Mouse (Mus musculus) CH12.LX (cell line): ENCODE data around the gene Cdh18. TPM values are rescaled to one million over a fixed set of nuclear protein-coding genes. Genes with fewer than 3 reads are reported as not detected.

Source experiments
- DNase-seq: peaks from one replicate; pipeline ENCODE4 v3.0.0-alpha.2; 2013; ENCODE audit errors: extremely low read depth
- H3K27ac ChIP-seq: 2 replicates; pipeline ENCODE4 v1.5.1; 2012; ENCODE audit warnings: low read depth, mild to moderate bottlenecking, control low read depth, moderate library complexity; ENCODE audit not compliant: insufficient read depth
- H3K27me3 ChIP-seq: replicated peaks from 2 replicates; pipeline ENCODE3; 2012; ENCODE audit warnings: inconsistent platforms
- H3K36me3 ChIP-seq, 2 experiments: replicated peaks in 1 of 2; 2 replicates each; pipeline versions ENCODE3 to v1.6.1; 2012; ENCODE audit warnings: inconsistent platforms in 1 of 2, low read length in 1 of 2, mild to moderate bottlenecking in 1 of 2, mixed read lengths in 1 of 2, moderate library complexity in 1 of 2; ENCODE audit not compliant: control insufficient read depth in 1 of 2, insufficient read depth in 1 of 2
- H3K4me1 ChIP-seq, 2 experiments: 2 replicates each; pipeline ENCODE4 v1.6.1; 2012; ENCODE audit warnings: inconsistent platforms in 1 of 2, moderate library complexity in 1 of 2; ENCODE audit not compliant: insufficient read depth in 2 of 2, control insufficient read depth in 1 of 2
- H3K4me2 ChIP-seq: 2 replicates; pipeline ENCODE4 v1.6.1; 2012; ENCODE audit warnings: low read depth, mild to moderate bottlenecking, control low read depth; ENCODE audit not compliant: poor library complexity, insufficient read depth, severe bottlenecking
- H3K4me3 ChIP-seq, 3 experiments: fragments of 150-350 bp in 1 of 3; sonication (generic) in 1 of 3; replicated peaks in 1 of 3; 2 replicates each; pipeline versions ENCODE3 to v1.5.1; 2011 to 2012; ENCODE audit warnings: low read depth in 2 of 3, low read length in 2 of 3, mild to moderate bottlenecking in 2 of 3, moderate library complexity in 2 of 3, control low read depth in 1 of 3, improper control_type of control experiment in 1 of 3, inconsistent platforms in 1 of 3, mixed read lengths in 1 of 3; ENCODE audit not compliant: poor library complexity in 1 of 3
- H3K79me2 ChIP-seq: replicated peaks from 2 replicates; pipeline ENCODE4 v1.6.1; 2012; ENCODE audit warnings: mild to moderate bottlenecking, moderate library complexity; ENCODE audit not compliant: control insufficient read depth, poor library complexity, insufficient read depth, severe bottlenecking; ENCODE audit errors: extremely low read depth
- H3K9ac ChIP-seq: 2 replicates; pipeline ENCODE4 v1.6.1; 2012; ENCODE audit warnings: low read depth, mild to moderate bottlenecking, control low read depth, moderate library complexity; ENCODE audit not compliant: insufficient read depth
- H3K9me3 ChIP-seq: replicated peaks from 2 replicates; pipeline ENCODE3; 2012; ENCODE audit warnings: low read length, inconsistent platforms, mixed read lengths
- CHD1 ChIP-seq: IDR thresholded peaks from 2 replicates; pipeline ENCODE4 v1.6.1; 2012; ENCODE audit warnings: low read depth, low read length, improper control_type of control experiment, inconsistent platforms
- CTCF ChIP-seq, 2 experiments: IDR thresholded peaks in 1 of 2; conservative IDR thresholded peaks in 1 of 2; 2 replicates each; pipeline ENCODE4 v1.5.1; 2011 to 2012; ENCODE audit warnings: low read depth in 2 of 2, low read length in 2 of 2, improper control_type of control experiment in 1 of 2, inconsistent platforms in 1 of 2, mild to moderate bottlenecking in 1 of 2, moderate library complexity in 1 of 2
- ELF1 ChIP-seq: IDR thresholded peaks from 2 replicates; pipeline ENCODE4 v1.6.1; 2014; ENCODE audit warnings: low read depth, mild to moderate bottlenecking, inconsistent platforms, low read length, improper control_type of control experiment
- EP300 ChIP-seq: IDR thresholded peaks from 2 replicates; pipeline ENCODE4 v1.6.1; 2011; ENCODE audit warnings: low read length, improper control_type of control experiment
- GABPA ChIP-seq: IDR thresholded peaks from 2 replicates; pipeline ENCODE4 v1.6.1; 2012; ENCODE audit warnings: low read depth, low read length, improper control_type of control experiment, inconsistent platforms; ENCODE audit not compliant: insufficient replicate concordance
- JUN ChIP-seq: IDR thresholded peaks from 2 replicates; pipeline ENCODE4 v1.6.1; 2011; ENCODE audit warnings: low read depth, mild to moderate bottlenecking, low read length, improper control_type of control experiment, moderate library complexity; ENCODE audit not compliant: insufficient read depth
- KAT2A ChIP-seq: IDR thresholded peaks from 2 replicates; pipeline ENCODE4 v1.6.1; 2012; ENCODE audit warnings: low read length, improper control_type of control experiment, inconsistent platforms; ENCODE audit not compliant: insufficient replicate concordance
- MAZ ChIP-seq: IDR thresholded peaks from 2 replicates; pipeline ENCODE4 v1.6.1; 2012; ENCODE audit warnings: low read depth, mild to moderate bottlenecking, inconsistent platforms, low read length, improper control_type of control experiment, moderate library complexity
- MYC ChIP-seq: IDR thresholded peaks from 2 replicates; pipeline ENCODE4 v1.6.1; 2011; ENCODE audit warnings: low read depth, mild to moderate bottlenecking, improper control_type of control experiment, low read length
- RAD21 ChIP-seq: IDR thresholded peaks from 2 replicates; pipeline ENCODE4 v1.6.1; 2011; ENCODE audit warnings: low read depth, mild to moderate bottlenecking, low read length, improper control_type of control experiment, moderate library complexity
- RCOR1 ChIP-seq: conservative IDR thresholded peaks from 2 replicates; pipeline ENCODE4 v1.6.1; 2012; ENCODE audit warnings: low read depth, mild to moderate bottlenecking, inconsistent platforms, low read length, improper control_type of control experiment
- TBP ChIP-seq: conservative IDR thresholded peaks from 2 replicates; pipeline ENCODE4 v1.6.1; 2011; ENCODE audit warnings: low read depth, low read length, improper control_type of control experiment
- TCF12 ChIP-seq: IDR thresholded peaks from 2 replicates; pipeline ENCODE4 v1.6.1; 2014; ENCODE audit warnings: low read depth, mild to moderate bottlenecking, inconsistent platforms, low read length, improper control_type of control experiment
- UBTF ChIP-seq: IDR thresholded peaks from 2 replicates; pipeline ENCODE4 v1.6.1; 2012; ENCODE audit warnings: low read depth, mild to moderate bottlenecking, inconsistent platforms, low read length, improper control_type of control experiment, moderate library complexity
- ZC3H11A ChIP-seq: IDR thresholded peaks from 2 replicates; pipeline ENCODE4 v1.6.1; 2012; ENCODE audit warnings: low read depth, mild to moderate bottlenecking, inconsistent platforms, low read length, improper control_type of control experiment
- ZKSCAN1 ChIP-seq: IDR thresholded peaks from 2 replicates; pipeline ENCODE4 v1.6.1; 2012; ENCODE audit warnings: low read depth, inconsistent platforms, low read length, improper control_type of control experiment, borderline replicate concordance
- ZMIZ1 ChIP-seq: IDR thresholded peaks from 2 replicates; pipeline ENCODE4 v1.6.1; 2012; ENCODE audit warnings: low read depth, mild to moderate bottlenecking, inconsistent platforms, low read length, improper control_type of control experiment
- dilution Hi-C: fragments of 300-500 bp; cut with MboI; formaldehyde crosslinking; loops from 2 replicates; pipeline ENCODE4 v1.14.3; 2020; ENCODE audit warnings: low sequenced_read_pairs; ENCODE audit not compliant: extremely low pct_unique_long_range_greater_than_20kb, extremely low pct_ligation_motif_present
- in situ Hi-C: fragments of 300-500 bp; cut with MboI; formaldehyde crosslinking; loops from 3 replicates; pipeline ENCODE4 v1.14.3; 2019; ENCODE audit warnings: low sequenced_read_pairs, low pct_ligation_motif_present, low pct_unique_long_range_greater_than_20kb, mixed read lengths
- polyA plus RNA-seq: library from polyadenylated mRNA; unstranded; fragments of >175 nt; gene quantifications from 2 replicates; pipeline ENCODE4 v1.2.1, GENCODE M21; 2012; ENCODE audit warnings: low read depth; ENCODE audit not compliant: insufficient read length
- total RNA-seq, 2 experiments: library from RNA; depleted of rRNA; stranded (reverse); fragments of 300-350 nt in 1 of 2; fragments of >200 nt in 1 of 2; gene quantifications; 2 replicates each; pipeline ENCODE4 v1.2.3; 2012 to 2014

Cdh18 gene
- total and polyA plus RNA-seq, 3 experiments: not detected

- Histone ChIP-seq H3K4me2 (no peak overlapping the region), H3K27me3 (no peaks in the 10 kb centered on the region), H3K9me3 (peaks cover 32% of the 10 kb centered on the region), H3K4me1 (no peaks in the 10 kb centered on the region), H3K79me2 (no peaks in the 10 kb centered on the region), H3K27ac (no peak overlapping the region), H3K4me3 (no peak overlapping the region), H3K36me3 (no peaks in the 10 kb centered on the region), H3K9ac (no peak overlapping the region)
- in situ Hi-C loops: no loop called here
- no peak for DNase-seq
- TF ChIP-seq CTCF (conservative IDR thresholded peaks at IDR 0.05 in 1 of 2, IDR thresholded peaks at IDR 0.05 in 1 of 2; ENCODE audit: low read depth in 2 of 2, low read length in 2 of 2) (peak in 1 of 2 experiments; percentile 12; a peak in 1 of 4 replicates), GABPA (no peak), RCOR1 (no peak)
- dilution Hi-C loops: no loop called here
Measured at GRCm38 (mm10) chr15:23470527-23471475, 922.0 kb downstream of the Cdh18 start.

GRCm38 (mm10) chr15:23486306-23486705, 937.5 kb downstream of the Cdh18 start:
- H3K27me3 ChIP-seq: no peaks in the 10 kb centered on the region
- dilution Hi-C loops: no loop called here
- no peak overlapping the region for H3K9ac ChIP-seq
- H3K4me2 ChIP-seq: no peak overlapping the region
- H3K9me3 ChIP-seq: peaks cover 47% of the 10 kb centered on the region
- no peaks in the 10 kb centered on the region for H3K4me1 ChIP-seq
- peak; percentile 0 for DNase-seq
- H3K4me3 ChIP-seq: no peak overlapping the region
- TF ChIP-seq MAZ: no peak
- peak in 1 of 2 experiments; percentile 14; a peak in 1 of 4 replicates for TF ChIP-seq CTCF (conservative IDR thresholded peaks at IDR 0.05 in 1 of 2, IDR thresholded peaks at IDR 0.05 in 1 of 2; ENCODE audit: low read depth in 2 of 2, low read length in 2 of 2)
- peak; percentile 15 for TF ChIP-seq RAD21
- TF ChIP-seq, all 38 proteins: peak for 2
- Histone ChIP-seq H3K27ac (no peak overlapping the region), H3K36me3 (no peaks in the 10 kb centered on the region), H3K79me2 (no peaks in the 10 kb centered on the region)
- in situ Hi-C loops: no loop called here

- Histone ChIP-seq H3K9me3 (peaks cover 22% of the 10 kb centered on the region), H3K36me3 (no peaks in the 10 kb centered on the region), H3K9ac (no peak overlapping the region), H3K4me3 (no peak overlapping the region), H3K79me2 (no peaks in the 10 kb centered on the region), H3K4me1 (no peaks in the 10 kb centered on the region), H3K27ac (no peak overlapping the region), H3K27me3 (no peaks in the 10 kb centered on the region), H3K4me2 (no peak overlapping the region)
- dilution Hi-C loops: no loop called here
- DNase-seq: no peak
- in situ Hi-C loops: no loop called here
- TF ChIP-seq UBTF (no peak), GABPA (no peak), ZC3H11A (no peak), RCOR1 (no peak), RAD21 (no peak), ZKSCAN1 (no peak), TCF12 (no peak), KAT2A (no peak), EP300 (no peak), MYC (no peak), ELF1 (no peak), ZMIZ1 (no peak), JUN (no peak), CHD1 (no peak), TBP (no peak)
Measured at GRCm38 (mm10) chr15:23506480-23506879, 957.7 kb downstream of the Cdh18 start.
